Mouse (Mus musculus) layer of hippocampus, adult 18-20 months (tissue): Measurements from ENCODE around the gene Plagl2. TPM values are rescaled to one million over a fixed set of nuclear protein-coding genes. Genes with fewer than 3 reads are reported as not detected.
A peak's percentile ranks its signal among the peaks of the same experiment; 100 is the strongest.
"Not testable (repeated sequence)": the region's sequence is repeated elsewhere in the genome, so short reads cannot be mapped to it uniquely, and the experiment has no call there.

Experiments used
- DNase-seq, 2 experiments: peaks; one replicate each; pipeline ENCODE4 v3.0.0; 2022; ENCODE audit warnings: low spot score in 2 of 2
- long read RNA-seq: library from polyadenylated mRNA; stranded (forward); transcript quantifications from one replicate; pipeline ENCODE4 v2.0.0, GENCODE M21; 2021
- total RNA-seq, 2 experiments: library from RNA; stranded (reverse); gene quantifications; 2 replicates each; pipeline ENCODE4 v1.2.3; 2021

The Plagl2 gene
- total RNA-seq = 1 to 10 TPM; 5.9 TPM
- long read RNA-seq, full-length matches to known transcripts = 4 of 4 reads
- long read RNA-seq, partial matches to known transcripts = 0 of 4 reads
- long read RNA-seq, other reads (novel, unspliced or antisense) = 0 of 4 reads

DNA sequence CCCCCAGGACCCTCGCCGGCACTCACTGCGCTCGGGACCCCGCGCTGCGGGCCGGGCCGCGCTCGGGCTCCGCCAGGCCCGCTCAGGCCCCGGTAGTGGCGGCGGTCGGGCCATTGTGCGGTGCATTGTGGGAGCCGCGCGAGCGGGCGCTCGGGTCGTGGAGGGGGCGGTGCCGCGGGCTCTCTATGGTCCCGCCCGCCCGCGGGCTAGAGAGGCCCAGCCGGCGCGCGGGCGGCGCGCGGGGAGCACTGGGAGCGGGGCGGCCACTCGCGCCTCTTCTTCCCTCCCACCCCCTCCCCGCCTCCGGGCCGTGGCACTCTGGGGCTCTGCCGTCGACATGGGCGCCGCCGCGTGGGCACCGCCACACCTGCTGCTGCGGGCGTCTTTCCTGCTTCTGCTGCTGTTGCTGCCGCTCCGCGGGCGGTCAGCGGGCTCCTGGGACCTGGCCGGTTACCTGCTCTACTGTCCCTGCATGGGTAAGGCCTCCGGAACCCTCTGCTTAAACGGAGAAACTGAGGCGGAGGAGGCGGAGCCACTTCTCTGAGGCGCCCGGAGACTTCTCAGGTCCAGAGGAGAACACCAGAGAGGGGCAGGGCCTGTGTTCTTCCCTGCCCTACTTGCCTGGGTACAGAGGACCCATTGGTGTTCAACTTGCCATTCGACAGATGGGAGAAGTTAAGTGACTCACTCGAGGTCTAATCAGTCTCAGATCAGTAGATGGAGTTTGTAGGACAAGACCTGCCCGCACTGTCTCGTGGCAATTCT lies at the start of gene Plagl2, which contains the start of gene Pofut1:
Gene Plagl2, minus strand, starts transcription at position 177 of the 765 bp plus-strand sequence.
Gene Pofut1, plus strand, starts transcription at position 284 of the 765 bp plus-strand sequence.
- peak; percentile 88 to 90 for DNase-seq

DNA sequence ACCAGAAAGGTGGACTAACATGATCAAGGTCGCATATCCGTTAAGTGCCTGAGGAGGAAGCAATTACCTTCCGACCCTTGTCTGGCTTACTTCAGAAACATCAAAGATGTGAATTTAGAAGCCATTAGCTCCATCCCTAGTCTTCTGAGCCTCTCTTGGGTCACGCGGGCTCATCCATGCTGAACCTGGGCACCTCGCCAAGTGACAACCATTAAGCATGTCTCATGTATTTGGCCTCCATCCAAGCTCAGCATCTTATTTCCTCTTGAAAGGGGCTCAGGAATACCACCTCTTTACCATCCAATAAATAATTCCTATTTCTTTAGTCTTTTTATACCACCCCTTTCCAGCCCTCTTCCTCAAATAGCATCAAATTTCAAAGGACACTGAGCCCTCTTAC lies 46.6 kb upstream of the Plagl2 start:
- no peak for DNase-seq

DNA sequence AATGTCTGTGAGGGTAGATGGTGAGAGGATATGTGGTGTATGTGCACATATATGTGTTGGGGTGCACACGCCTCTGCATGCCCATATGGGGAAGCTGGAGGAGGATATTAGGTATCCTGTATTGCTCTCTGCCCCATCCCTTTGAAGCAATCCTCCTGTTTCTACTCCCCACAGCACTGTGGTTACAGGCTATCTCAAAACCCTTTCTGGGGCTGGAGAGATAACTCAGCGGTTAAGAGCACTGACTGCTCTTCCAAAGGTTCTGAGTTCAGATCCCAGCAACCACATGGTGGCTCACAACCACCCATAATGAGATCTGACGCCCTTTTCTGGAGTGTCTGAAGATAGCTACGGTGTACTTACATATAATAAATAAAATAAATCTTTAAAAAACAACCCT lies 45.3 kb upstream of the Plagl2 start:
- no peak for DNase-seq

DNA sequence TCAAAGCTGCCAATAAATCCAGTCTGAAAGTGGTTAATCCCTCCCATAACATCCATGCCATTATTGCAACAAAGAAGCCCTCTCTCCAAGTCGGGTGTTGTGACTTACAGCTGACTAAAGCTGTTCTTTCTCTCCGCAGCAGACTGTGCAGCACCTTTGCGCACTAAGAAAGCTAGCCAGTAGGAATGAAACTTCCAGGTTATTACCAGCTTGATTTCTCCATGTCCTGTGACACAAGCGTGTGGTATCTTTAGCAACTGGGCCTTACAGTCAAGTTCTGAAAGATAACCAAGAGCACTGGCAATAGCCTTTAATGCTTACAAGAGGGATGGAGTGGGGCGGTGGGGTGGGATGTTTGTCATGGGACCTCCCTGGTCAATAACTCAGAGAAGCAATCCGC lies 42.7 kb upstream of the Plagl2 start:
- no peak for DNase-seq

DNA sequence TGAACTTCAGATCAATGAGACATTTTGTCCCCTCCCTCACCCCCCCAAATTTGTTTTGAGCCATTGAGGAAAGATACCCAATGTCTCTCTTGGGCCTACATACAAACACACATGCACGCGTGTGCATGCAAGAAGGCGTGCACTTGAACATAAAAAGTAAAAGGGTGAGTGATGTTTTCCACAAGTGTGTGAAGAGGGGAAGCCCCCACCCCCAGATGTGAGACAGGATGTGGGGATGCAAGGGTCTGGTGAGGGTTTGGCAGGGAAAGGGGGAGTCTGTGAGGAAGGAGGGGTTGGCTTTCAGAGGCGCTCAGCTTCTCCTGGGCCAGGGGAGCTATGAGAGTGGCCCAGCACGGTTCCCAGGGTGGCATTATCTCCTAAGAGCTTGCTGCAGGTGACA lies 37.1 kb upstream of the Plagl2 start:
- no peak for DNase-seq

DNA sequence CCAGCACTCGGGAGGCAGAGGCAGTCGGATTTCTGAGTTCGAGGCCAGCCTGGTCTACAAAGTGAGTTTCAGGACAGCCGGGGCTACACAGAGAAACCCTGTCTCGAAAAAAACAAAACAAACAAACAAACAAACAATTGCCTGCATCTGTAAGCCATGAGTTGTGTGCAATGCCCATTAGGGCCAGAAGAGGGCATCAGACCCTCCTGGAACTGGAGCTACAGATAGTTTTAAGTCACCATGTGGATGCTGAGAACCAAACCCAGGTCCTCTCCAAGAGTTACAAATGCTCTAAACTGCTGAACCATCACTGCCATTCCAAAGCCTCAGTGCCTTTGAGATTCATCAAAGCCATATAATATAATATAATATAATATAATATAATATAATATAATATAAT lies 35.6 kb upstream of the Plagl2 start:
- DNase-seq = not testable (repeated sequence)

DNA sequence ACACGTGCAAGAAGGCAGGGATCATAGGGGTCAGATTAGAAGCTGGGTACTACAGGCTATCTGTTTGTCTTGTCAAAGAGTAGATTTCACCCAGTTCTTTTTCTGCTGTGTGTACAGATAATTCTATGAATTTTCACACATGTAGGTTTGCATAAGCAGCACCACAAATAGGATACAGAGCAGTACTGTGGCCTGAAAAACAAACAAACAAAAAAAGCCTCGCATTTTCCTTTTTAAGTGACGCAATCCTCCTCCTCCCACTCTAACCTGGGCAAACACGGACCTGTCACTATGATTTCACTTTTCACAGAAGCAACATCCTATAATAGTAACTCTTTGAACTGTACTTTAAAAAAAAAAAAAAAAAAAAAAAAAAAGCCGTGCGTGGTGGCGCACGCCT lies 35.2 kb upstream of the Plagl2 start:
- no peak for DNase-seq

DNA sequence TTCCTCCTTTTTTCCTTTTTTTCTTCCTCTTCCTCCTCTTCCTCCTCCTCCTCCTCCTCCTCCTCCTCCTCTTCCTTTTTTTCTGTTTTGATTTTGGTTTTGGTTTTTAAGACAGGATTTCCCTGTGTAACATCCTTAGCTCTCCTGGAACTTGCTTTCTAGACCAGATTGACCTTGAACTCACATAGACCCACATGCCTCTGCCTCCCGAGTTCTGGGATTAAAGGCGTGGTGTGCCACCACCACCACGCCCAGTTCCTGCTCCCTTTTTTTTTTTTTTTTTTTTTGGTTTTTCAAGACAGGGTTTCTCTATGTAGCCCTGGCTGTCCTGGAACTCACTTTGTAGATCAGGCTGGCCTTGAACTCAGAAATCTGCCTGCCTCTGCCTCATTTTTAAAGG lies 34.4 kb upstream of the Plagl2 start:
- not testable (repeated sequence) for DNase-seq

DNA sequence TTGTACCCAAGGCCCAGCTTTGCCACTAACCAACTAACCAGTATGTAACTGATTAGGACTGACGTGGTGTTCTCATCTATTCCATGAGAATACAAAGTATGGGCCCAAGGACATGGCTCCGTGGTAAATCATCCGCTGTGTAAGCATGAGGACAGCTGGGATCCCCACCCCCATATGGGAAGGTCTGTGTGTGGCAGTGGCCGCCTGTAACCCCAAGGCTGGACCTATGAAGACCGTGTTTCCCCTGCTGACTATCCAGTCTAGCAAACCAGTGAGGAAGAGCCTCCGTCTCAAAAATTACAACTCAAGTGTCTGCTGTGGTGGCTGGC lies 33.7 kb upstream of the Plagl2 start:
- DNase-seq = no peak

DNA sequence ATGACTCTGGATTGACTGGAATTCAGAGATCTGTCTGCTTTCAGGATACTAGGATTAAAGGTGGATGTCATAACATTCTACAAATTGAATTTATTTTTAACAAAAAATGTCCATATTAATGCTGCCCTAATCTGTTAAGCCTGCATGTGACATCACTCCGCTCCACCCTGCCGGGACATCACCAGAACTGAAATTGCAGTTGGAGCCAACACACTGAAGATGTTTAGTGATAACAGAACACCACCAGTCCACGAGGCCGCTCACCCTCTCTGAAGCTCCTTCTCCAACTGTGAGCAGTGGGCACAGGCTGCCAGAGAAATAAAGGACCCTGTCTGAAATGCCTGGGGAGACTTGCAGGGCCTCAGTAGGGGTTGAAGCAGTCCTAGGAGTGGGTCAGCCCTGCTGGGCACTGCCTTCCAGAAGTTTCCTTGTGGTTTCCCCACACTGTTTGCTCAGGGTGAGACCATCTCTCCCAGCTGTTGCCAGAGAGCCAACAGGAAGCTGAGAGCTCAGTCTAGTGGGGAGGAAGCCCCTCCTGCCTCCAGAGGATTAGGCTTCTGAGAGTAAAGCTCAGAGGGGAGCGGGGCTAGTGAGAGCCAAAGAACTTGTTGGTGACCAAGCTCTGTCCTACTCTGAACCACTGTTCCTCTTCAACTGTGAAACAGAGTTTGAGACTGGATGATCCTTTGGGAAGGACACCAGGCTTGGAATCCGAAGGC lies 33.1 kb upstream of the Plagl2 start:
- DNase-seq = not testable (repeated sequence)

DNA sequence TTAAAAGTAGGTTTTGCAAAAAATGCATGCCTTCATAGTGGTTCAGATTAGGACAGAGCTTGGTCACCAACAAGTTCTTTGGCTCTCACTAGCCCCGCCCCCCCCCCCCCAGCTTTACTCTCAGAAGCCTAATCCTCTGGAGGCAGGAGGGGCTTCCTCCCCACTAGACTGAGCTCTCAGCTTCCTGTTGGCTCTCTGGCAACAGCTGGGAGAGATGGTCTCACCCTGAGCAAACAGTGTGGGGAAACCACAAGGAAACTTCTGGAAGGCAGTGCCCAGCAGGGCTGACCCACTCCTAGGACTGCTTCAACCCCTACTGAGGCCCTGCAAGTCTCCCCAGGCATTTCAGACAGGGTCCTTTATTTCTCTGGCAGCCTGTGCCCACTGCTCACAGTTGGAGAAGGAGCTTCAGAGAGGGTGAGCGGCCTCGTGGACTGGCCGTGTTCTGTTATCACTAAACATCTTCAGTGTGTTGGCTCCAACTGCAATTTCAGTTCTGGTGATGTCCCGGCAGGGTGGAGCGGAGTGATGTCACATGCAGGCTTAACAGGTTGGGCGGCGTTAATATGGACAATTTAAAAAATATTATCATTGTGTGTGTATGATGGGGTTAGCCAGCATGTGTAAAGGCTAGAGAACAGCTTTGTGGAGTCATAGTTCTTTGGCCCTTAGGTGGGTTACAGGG lies 29.1 kb upstream of the Plagl2 start:
- DNase-seq = not testable (repeated sequence)

DNA sequence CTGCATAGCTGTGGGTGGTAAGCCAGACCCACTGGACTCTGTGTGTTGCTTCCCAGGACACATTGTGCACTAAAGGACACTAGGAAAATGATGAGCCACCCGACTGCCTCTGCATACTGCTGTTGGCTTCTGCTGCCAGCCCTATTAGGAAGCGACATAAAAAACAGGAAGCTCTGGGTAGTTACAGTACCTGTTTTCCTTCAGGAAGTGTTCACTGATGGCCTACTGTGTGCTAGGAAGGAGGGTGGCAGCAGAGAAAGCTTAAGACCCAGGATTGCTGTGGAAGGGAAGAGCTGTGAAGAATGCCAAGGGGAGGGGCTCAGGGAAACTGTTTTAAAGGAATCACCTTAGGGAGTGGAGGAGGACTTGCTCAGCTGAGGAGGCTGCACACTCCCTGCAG lies 26.1 kb upstream of the Plagl2 start:
- DNase-seq = no peak

DNA sequence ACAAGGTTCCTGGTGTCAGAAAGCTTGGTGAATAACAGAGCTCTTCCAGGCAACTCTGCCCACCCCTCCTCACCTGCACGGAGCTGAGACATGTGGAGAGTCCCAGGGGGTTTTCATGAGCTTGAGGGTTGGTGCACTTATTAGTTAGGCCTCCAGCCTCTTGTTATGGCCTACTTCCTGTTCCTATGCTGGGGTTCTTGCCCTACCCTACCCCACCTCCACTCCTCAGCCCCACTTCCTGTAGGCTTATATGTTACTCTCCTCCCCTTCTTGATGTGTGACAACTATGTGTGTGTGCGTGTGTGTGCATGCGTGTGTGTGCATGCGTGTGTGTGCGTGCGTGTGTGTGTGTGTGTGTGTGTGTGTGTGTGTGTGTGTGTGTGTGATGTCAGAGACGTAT lies 21.8 kb upstream of the Plagl2 start:
- DNase-seq = no peak

DNA sequence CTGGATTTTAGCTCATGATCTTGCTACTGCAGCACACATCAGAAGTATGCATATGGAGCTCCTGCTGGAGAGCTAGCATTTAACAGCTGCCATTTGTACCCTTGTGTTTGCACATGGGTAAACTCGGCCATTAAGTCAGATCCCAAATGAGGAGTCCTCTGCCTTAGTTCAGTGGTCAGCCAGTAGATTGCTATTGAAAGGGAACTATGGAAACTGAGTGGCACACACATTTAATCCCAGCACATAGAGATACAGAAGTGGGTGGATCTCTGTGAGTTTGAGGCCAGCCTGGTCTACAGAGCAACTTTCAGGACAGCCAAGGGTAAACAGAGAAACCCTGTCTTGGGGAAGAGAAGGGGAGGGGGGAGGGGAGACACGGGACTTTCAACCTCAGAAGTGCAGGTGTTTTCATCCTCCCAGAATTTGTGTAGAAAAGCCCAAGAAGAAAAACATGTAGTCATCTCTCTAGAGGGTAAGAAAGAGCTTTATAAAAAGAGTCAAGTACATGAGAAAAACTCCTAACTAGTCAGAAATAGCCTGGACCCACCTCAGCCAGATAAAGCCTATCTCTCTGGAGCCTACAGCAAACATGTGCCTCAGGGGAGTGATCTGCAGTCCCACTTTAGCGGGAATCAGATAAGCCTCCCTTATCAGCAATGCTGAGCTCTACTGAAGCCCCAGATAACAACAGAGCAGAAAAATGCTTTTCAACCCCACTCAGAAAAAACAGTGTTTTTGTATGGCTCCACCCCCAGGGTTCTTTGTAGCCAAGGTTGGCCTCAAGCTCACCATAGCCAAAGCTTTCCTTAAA lies 18.8 kb upstream of the Plagl2 start:
- no peak for DNase-seq

DNA sequence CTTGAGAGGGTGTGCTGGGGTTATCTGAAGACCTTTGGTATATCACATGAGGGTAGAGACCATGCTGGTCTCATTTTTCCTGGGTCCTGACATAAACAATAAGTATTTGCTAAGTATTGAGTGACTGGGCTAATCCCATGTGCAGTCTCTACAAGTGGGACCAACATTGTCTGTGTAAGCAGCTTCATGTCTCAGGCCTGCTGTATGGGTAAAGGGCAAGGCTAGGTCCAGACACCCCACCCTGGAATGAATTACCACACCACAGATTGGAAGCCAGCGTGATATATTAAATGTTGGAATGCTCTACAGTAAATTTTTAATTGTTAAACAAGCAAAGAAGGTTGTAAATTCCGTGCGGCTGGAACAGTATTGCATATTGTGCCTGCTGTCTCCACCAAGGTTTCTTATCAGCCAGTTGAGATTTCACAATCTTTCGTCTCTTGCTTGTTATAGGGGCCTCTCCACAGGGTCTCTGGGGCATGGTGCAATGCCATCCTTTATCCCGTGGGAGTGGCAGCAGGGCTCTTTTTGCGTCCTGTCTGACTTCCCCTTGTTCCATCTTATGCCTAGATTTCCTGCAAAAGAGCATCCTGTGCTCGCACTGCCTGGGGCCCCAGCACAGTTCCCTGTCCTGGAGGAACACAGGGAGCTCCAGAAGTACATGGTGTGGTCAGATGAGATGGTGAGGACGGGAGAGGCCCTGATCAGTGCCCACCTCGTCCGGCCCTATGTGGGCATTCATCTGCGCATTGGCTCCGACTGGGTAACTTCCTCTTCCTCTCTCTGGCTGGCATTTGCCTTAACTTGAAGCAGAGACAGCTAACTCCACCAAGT lies 18.0 kb upstream of the Plagl2 start:
- DNase-seq = no peak

DNA sequence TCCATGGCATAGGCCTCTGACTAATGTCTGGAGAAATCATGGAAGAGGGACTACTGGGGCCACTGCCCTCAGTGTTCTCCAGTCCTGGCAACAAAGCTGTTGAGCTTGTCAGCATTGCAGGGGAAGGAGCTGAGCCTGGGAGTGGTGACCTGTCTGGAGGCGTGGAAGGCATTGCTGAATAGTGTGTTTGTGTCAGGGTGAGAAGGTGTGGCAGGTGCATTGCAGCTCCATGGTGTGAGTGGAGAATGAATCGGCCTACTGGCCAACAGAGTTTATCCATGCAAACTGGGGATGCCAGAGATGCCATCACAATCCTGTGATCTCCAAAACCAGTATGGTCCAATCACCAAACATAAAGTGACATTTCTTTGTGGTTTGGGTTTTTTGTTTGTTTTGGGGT lies 15.4 kb upstream of the Plagl2 start:
- DNase-seq = no peak

DNA sequence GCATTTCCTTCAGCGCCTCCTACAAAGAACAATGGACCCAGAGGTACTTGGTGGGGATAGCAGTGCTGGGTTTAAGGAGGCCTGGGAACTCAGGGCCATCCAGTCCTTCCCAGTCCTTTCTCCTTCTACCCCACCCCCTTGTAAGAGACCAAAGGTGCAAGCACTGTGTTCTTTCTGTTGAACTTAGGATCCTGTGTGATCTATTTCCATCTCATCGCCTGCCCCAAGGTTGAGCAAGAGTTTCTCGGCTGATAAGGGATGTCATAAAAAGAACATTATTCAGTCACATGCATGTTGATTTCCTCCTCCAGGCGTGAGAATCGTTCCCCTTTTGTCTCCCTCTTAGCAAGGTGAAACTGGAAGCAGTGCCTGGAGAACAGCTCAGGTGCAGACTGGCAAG lies 8.5 kb upstream of the Plagl2 start:
- no peak for DNase-seq

DNA sequence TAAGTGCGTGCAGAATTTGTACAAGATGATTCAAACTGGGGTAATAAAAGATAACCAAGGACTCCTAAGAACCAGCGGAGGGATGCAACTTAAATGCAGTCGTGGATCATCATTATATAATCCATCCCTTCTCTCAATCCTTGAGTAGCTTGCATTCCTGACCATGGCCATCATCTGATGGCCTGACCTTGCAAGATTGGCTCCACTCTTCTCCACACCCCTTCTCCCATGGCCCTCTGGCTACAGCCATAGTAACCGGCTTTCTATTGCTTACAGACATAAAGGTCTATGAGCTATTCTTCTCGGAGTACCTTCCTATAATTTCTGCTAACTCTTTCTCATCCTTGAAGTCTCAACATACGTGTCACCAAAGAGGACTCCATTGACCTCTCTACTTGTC lies 930 bp upstream of the Plagl2 start:
- DNase-seq = no peak

DNA sequence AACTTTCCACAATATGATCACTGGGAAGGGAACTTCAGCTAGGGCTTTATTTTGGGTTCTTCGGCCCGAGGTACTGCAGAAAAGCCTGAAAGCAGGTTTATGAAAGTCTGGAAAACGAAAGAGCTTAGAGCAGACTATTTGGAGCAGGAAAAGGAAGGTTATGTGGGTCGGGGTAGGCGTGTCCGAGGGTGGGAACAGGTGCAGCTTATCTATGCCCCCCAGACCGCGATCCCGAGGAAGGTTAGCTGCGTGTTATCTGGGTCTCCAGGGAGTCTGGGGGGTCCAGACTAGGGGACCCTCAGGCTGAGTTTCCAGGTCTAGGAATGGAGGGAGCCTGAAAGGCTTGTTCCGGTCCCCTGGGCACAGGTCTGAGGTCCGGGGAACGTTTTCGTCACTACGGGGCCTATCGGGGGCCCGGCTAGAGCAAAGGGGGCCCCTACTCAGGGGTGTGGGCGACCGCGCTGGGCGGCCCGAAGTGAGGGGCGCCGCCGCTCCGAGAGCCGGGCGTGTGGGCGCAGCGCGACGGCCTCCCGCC lies 458 bp downstream of the Plagl2 start:
- no peak for DNase-seq

DNA sequence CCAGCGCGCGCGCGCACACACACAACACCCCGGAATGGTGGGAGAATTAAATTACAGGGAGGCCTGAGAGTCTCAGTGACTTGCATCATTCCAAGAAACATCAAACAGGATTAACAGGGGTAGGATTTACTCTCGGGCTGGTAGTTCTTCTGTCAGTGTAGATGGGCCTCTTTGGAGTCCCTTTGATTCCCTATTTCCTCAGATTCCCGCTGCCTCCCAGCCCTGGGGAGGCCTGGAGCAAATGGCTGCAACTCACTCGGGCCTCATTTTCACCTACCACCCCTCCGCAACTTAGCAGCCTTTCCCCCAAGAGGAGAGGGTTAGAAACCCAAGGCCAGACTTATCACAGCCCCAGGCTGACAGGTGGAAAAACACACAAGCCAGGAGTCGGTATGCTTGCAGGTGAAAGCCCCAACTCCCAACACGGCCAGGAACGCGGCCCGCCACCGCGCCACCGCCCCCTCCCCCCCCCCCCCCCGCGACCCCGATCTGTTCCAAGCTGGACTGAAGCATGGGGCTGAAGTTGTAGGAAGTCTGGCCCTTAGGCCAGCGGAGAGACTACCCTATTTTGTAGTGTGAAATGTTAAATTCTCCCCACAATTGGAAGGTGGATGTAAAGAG lies 1.3 kb downstream of the Plagl2 start:
- no peak for DNase-seq
